10 mouse cellular contexts compared by ENCODE assay signal in the genomic region with DNA sequence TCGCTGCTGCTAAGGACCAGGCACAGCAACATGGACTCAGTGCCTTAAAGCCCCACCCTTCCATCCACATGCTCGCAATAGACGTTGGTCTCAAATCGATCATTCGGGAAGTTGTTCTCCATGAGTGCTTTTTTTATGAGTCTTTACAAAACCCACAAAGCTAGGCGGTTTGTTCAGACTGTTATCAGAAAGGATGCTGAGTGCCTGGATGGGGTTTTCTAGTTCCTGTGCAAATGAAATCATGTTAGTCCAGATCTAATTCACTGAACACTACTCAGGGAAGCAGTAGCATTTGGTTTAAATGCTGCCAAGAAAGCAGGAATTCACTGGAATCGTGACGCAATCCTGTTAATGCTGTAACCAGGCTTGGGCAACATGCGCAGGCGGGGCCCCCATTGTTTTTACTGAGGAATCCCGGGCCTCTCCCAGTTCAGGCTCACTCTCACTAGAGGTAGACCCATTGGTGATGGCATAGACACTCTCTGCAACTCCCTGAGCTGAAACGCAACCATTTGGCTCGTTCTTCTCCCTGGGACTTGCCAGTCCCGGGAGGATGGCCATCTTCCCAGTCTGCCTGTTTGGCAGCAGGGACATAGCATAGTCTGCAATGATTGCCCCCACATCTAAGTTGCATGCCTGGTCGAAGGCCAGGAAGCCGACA. TPM values are rescaled to one million over a fixed set of nuclear protein-coding genes. Genes with fewer than 3 reads are reported as not detected.
DNase-seq lines count a peak whose midpoint lies in the region; ATAC-seq and TF ChIP-seq lines count a peak whose summit lies in the region.
"Had no signal": no experiment of that assay in that cellular context is flagged by ENCODE, and none has a peak within 500 bp of the region (broad histone marks: within the 10 kb centered on the region; RNA-seq: fewer than 3 reads in every experiment).

No protein-coding gene starts in this region.

- no peak for TF ChIP-seq EP300 in stomach, postnatal 0 days (optimal IDR thresholded peaks at IDR 0.05)

- no peak overlapping the region for H3K9ac ChIP-seq in kidney, embryonic 15.5 days
- H3K9ac ChIP-seq in stomach, postnatal 0 days (ENCODE audit: low read length): no peak overlapping the region

- H3K9me3 ChIP-seq in kidney, embryonic 15.5 days (replicated peaks): no peaks in the 10 kb centered on the region
- H3K9me3 ChIP-seq in stomach, postnatal 0 days (ENCODE audit: control insufficient read depth, low read length): no peaks in the 10 kb centered on the region
- H3K9me3 ChIP-seq in limb, embryonic 10.5 days (replicated peaks): no peaks in the 10 kb centered on the region

- H3K4me2 ChIP-seq in kidney, embryonic 15.5 days: no peak overlapping the region
- no peak overlapping the region for H3K4me2 ChIP-seq in stomach, postnatal 0 days (replicated peaks; ENCODE audit: low read depth)

- DNase-seq in kidney, adult 2 months: peak; percentile 29
- peak; percentile 53 for DNase-seq in NIH3T3 (ENCODE audit: low read depth)
- peak; percentile 72 for DNase-seq in cerebellum, adult 9-11 months
- peak; percentile 23 for DNase-seq in lung, adult 2 months
- no peak for DNase-seq in stomach, postnatal 0 days (ENCODE audit: low spot score)
- no peak for DNase-seq in limb, embryonic 10.5 days (ENCODE audit: low spot score)
- DNase-seq: kidney, postnatal 14 days had no signal

- TF ChIP-seq CTCF in kidney, adult 2 months (conservative IDR thresholded peaks at IDR 0.05; ENCODE audit: insufficient read depth, insufficient read length, low read depth, low read length): no peak
- TF ChIP-seq CTCF in lung, adult 2 months (IDR thresholded peaks at IDR 0.05; ENCODE audit: insufficient read depth, low read length): no peak
- TF ChIP-seq CTCF in stomach, postnatal 0 days (IDR thresholded peaks at IDR 0.05; ENCODE audit: low read depth): no peak

- H3K27ac ChIP-seq in kidney, adult 2 months (ENCODE audit: insufficient read depth, low read depth, low read length): no peak overlapping the region
- H3K27ac ChIP-seq in kidney, embryonic 15.5 days: no peak overlapping the region
- H3K27ac ChIP-seq in stomach, postnatal 0 days (replicated peaks): no peak overlapping the region
- no peak overlapping the region for H3K27ac ChIP-seq in limb, embryonic 10.5 days

- no peaks in the 10 kb centered on the region for H3K4me1 ChIP-seq in kidney, adult 2 months (ENCODE audit: control insufficient read depth, insufficient read depth, low read length)
- peaks cover 16% of the 10 kb centered on the region for H3K4me1 ChIP-seq in kidney, embryonic 15.5 days
- peaks cover 7% of the 10 kb centered on the region for H3K4me1 ChIP-seq in lung, adult 2 months (ENCODE audit: control insufficient read depth, insufficient read depth, low read length)
- H3K4me1 ChIP-seq in stomach, postnatal 0 days (replicated peaks; ENCODE audit: control insufficient read depth, insufficient read depth): no peaks in the 10 kb centered on the region
- peaks cover 4% of the 10 kb centered on the region for H3K4me1 ChIP-seq in limb, embryonic 10.5 days

- H3K36me3 ChIP-seq in kidney, adult 2 months (ENCODE audit: control insufficient read depth, insufficient read depth, low read length): no peaks in the 10 kb centered on the region
- H3K36me3 ChIP-seq in kidney, embryonic 15.5 days: no peaks in the 10 kb centered on the region
- no peaks in the 10 kb centered on the region for H3K36me3 ChIP-seq in stomach, postnatal 0 days (ENCODE audit: control insufficient read depth, insufficient read depth, low read length)
- no peaks in the 10 kb centered on the region for H3K36me3 ChIP-seq in limb, embryonic 10.5 days

- H3K27me3 ChIP-seq in kidney, adult 2 months (replicated peaks; ENCODE audit: control insufficient read depth, insufficient read depth, low read length): no peaks in the 10 kb centered on the region
- no peaks in the 10 kb centered on the region for H3K27me3 ChIP-seq in kidney, embryonic 15.5 days
- no peaks in the 10 kb centered on the region for H3K27me3 ChIP-seq in stomach, postnatal 0 days (ENCODE audit: control insufficient read depth, insufficient read depth, low read length)
- H3K27me3 ChIP-seq in limb, embryonic 10.5 days (ENCODE audit: low read depth, poor library complexity, severe bottlenecking): no peaks in the 10 kb centered on the region

- 66% methylated on average over 16 of the region's 16 CpGs for WGBS in kidney, adult 2 months
- 80% methylated on average over 16 of the region's 16 CpGs for WGBS in kidney, embryonic 15.5 days
- 54% methylated on average over 16 of the region's 16 CpGs for WGBS in lung, adult 2 months
- 77% methylated on average over 16 of the region's 16 CpGs for WGBS in stomach, postnatal 0 days
- 89% methylated on average over 16 of the region's 16 CpGs for WGBS in limb, embryonic 10.5 days

- ATAC-seq in kidney, embryonic 15.5 days (replicated peaks; ENCODE audit: low FRiP score): no peak
- no peak for ATAC-seq in stomach, postnatal 0 days (ENCODE audit: low FRiP score, low TSS enrichment)
- no peak for ATAC-seq in CD4-positive, CD25-positive, alpha-beta regulatory T cell, adult 4 months

- H3K4me3 ChIP-seq in kidney, adult 2 months (ENCODE audit: insufficient read depth, low read depth, low read length): no peak overlapping the region
- H3K4me3 ChIP-seq in kidney, embryonic 15.5 days (replicated peaks): no peak overlapping the region
- no peak overlapping the region for H3K4me3 ChIP-seq in lung, adult 2 months (replicated peaks; ENCODE audit: extremely low read depth, low read depth, low read length)
- no peak overlapping the region for H3K4me3 ChIP-seq in stomach, postnatal 0 days (ENCODE audit: low read depth, low read length)
- H3K4me3 ChIP-seq in limb, embryonic 10.5 days: no peak overlapping the region

- TF ChIP-seq POLR2A in kidney, adult 2 months (IDR thresholded peaks at IDR 0.05; ENCODE audit: low read depth, low read length): no peak
- no peak for TF ChIP-seq POLR2A in lung, adult 2 months (IDR thresholded peaks at IDR 0.05; ENCODE audit: borderline replicate concordance, extremely low read depth, low read depth, low read length)

RNA-seq across cellular contexts. Expression of a gene that starts 24.6 kb away (rescaled TPM):
- polyA plus RNA-seq in kidney, adult 2 months (2012; rRNA removed): 0.52 and 0.58 TPM in 2 replicates
- 1.9 and 2.4 TPM in 2 replicates for polyA plus RNA-seq in kidney, embryonic 15.5 days (2015; fragmentation: Nextera tagmentation; extraction: Ambion mirVana)
- polyA plus RNA-seq in lung, adult 2 months (2012; rRNA removed): 0.14 and 0.19 TPM in 2 replicates
- 0.19 and 0.25 TPM in 2 replicates for polyA plus RNA-seq in stomach, postnatal 0 days (2015; fragmentation: Nextera tagmentation; extraction: Ambion mirVana)
- polyA plus RNA-seq in limb, embryonic 10.5 days (2016; fragmentation: Nextera tagmentation; extraction: Ambion mirVana): 0.46 and 0.86 TPM in 2 replicates
- under 1 TPM in 1 of 2 experiments, not detected in 1; 0.11 TPM for polyA plus RNA-seq in CD4-positive, CD25-positive, alpha-beta regulatory T cell, adult 4 months (2017; shearing (Covaris generic))

RNA-seq across cellular contexts. Expression of a gene that starts 45.2 kb away (rescaled TPM):
- polyA plus RNA-seq in kidney, adult 2 months (2012; rRNA removed): 1.9 and 3.5 TPM in 2 replicates
- 0.44 and 0.51 TPM in 2 replicates for polyA plus RNA-seq in kidney, embryonic 15.5 days (2015; fragmentation: Nextera tagmentation; extraction: Ambion mirVana)
- 5.8 and 6.4 TPM in 2 replicates for polyA plus RNA-seq in lung, adult 2 months (2012; rRNA removed)
- 0.15 and 0.35 TPM in 2 replicates for polyA plus RNA-seq in stomach, postnatal 0 days (2015; fragmentation: Nextera tagmentation; extraction: Ambion mirVana)
- 0.20 TPM in 1 of 2 replicates, not detected in the other for polyA plus RNA-seq in limb, embryonic 10.5 days (2016; fragmentation: Nextera tagmentation; extraction: Ambion mirVana)
- under 1 TPM in 1 of 2 experiments, not detected in 1; 0.43 TPM for polyA plus RNA-seq in CD4-positive, CD25-positive, alpha-beta regulatory T cell, adult 4 months (2017; shearing (Covaris generic))
- polyA plus RNA-seq: embryonic facial prominence, embryonic 11.5 days had no signal

RNA-seq across cellular contexts. Expression of a gene that starts 45.6 kb away (rescaled TPM):
- 27.8 and 28.5 TPM in 2 replicates for polyA plus RNA-seq in kidney, adult 2 months (2012; rRNA removed)
- 41.6 and 44.1 TPM in 2 replicates for polyA plus RNA-seq in kidney, embryonic 15.5 days (2015; fragmentation: Nextera tagmentation; extraction: Ambion mirVana)
- polyA plus RNA-seq in lung, adult 2 months (2012; rRNA removed): 9.3 and 9.9 TPM in 2 replicates
- polyA plus RNA-seq in stomach, postnatal 0 days (2015; fragmentation: Nextera tagmentation; extraction: Ambion mirVana): 30.7 and 31.6 TPM in 2 replicates
- polyA plus RNA-seq in limb, embryonic 10.5 days (2016; fragmentation: Nextera tagmentation; extraction: Ambion mirVana): 37.1 and 41.4 TPM in 2 replicates
- 10 to 100 TPM; 54.7 to 60.9 TPM for polyA plus RNA-seq in CD4-positive, CD25-positive, alpha-beta regulatory T cell, adult 4 months (2017; shearing (Covaris generic))

RNA-seq across cellular contexts. Expression of a gene that starts 52.5 kb away (rescaled TPM):
- 2.0 and 2.9 TPM in 2 replicates for polyA plus RNA-seq in kidney, adult 2 months (2012; rRNA removed)
- 6.6 and 6.8 TPM in 2 replicates for polyA plus RNA-seq in kidney, embryonic 15.5 days (2015; fragmentation: Nextera tagmentation; extraction: Ambion mirVana)
- 3.4 and 4.2 TPM in 2 replicates for polyA plus RNA-seq in lung, adult 2 months (2012; rRNA removed)
- 1.4 and 2.2 TPM in 2 replicates for polyA plus RNA-seq in stomach, postnatal 0 days (2015; fragmentation: Nextera tagmentation; extraction: Ambion mirVana)
- 4.7 and 7.0 TPM in 2 replicates for polyA plus RNA-seq in limb, embryonic 10.5 days (2016; fragmentation: Nextera tagmentation; extraction: Ambion mirVana)
- polyA plus RNA-seq in CD4-positive, CD25-positive, alpha-beta regulatory T cell, adult 4 months (2017; shearing (Covaris generic)): 1 to 10 TPM; 7.2 to 8.0 TPM

Comparison
In these comparisons a context has a peak if more than half of its experiments do, and no peak if none do; other contexts are left out.
1. DNase-seq: peak in kidney, adult 2 months (single experiment), NIH3T3 (single experiment), cerebellum, adult 9-11 months (single experiment) and lung, adult 2 months (single experiment); none in stomach, postnatal 0 days (single experiment) and limb, embryonic 10.5 days (single experiment).